Mouse (Mus musculus) cerebellum, adult (tissue): ENCODE measurements at regions not wholly inside any gene's neighbourhood (a gene's known extent, or its start where the extent isn't known, plus 50 kb on each side); places are given as distances from the start of the nearest gene placed in this dataset.

Source experiments
- ATAC-seq: cut with Nextera tagmentation; 2 replicates; pipeline ENCODE4 v1.9.2; 2017; ENCODE audit warnings: mild to moderate bottlenecking, moderate library complexity, mixed read lengths; ENCODE audit not compliant: insufficient number of reproducible peaks, low FRiP score, low TSS enrichment

DNA sequence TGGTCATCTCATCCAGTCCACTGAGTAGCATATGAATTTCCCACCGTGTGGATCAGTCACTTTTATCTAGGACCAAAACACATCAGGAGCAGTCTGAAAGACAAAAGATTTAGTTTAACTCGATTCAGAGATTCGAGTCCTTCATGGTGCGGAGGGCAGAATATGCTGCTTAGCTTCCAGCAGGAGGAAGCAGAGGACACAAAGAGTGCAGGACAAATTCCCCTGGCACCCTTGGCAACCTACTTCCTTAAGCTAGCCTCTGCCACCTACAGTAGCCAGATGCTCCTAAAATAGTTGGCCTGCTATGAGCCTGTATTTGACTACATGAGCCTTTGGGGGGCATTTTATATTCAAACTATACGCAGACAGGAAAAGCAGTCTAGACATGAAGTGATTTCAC is 181.1 kb upstream of the Cxcl12 start:
- no peak for ATAC-seq

DNA sequence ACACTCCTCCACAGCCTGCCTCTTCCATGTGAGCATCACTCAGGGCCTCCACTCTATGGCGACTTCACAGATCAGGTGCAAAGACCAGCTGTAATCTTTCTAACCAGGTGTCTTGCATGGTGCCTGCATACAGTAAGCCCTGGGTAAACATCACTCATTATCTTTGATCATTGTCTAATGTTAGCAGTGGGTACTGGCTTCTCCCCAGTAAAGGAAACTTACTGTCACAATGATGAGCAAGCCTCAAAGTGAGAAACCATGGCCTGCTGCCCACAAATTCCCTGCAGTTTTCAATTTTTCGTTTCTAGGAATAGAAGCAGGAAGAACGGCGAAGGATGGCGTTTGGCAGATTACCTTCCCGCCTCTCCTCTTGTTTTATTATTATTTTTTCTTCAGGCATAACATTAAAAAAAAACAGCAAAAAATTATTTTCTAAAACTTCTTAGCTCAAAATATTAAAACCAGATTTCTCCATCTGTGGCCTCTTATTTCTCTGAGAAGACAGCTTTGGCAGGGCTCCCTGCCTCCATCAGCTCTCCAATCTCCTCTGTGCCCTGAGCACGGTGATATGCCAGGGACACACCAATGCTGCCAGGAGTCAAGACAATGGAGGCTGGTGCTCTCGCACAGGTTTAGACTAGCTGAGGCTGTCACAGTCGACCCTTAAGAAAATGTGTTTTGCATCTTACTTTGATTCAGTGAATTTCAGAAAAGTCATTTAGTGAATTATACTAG is 169.2 kb upstream of the Cxcl12 start:
- peak; percentile 87 for ATAC-seq

DNA sequence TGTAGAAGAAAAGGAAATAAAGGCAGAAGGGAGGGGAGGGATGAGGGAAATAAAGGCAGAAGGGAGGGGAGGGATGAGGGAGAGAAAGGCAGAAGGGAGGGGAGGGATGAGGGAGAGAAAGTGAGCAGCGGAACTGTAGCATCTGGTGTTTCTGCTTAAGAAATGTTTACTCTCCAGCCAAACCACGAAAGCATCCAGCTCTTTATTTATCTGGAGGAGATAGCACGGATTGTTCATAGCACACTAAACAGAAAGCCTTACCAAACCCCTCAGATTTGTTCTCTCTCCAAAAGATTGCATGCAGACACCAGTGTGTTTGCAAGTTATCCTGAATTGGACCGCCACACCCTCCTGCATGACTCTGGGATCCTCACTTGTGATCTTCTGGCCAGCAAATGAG is 168.4 kb upstream of the Cxcl12 start:
- 0 out of 2 replicates have a peak, but pooled peaks have one; percentile 7 for ATAC-seq

DNA sequence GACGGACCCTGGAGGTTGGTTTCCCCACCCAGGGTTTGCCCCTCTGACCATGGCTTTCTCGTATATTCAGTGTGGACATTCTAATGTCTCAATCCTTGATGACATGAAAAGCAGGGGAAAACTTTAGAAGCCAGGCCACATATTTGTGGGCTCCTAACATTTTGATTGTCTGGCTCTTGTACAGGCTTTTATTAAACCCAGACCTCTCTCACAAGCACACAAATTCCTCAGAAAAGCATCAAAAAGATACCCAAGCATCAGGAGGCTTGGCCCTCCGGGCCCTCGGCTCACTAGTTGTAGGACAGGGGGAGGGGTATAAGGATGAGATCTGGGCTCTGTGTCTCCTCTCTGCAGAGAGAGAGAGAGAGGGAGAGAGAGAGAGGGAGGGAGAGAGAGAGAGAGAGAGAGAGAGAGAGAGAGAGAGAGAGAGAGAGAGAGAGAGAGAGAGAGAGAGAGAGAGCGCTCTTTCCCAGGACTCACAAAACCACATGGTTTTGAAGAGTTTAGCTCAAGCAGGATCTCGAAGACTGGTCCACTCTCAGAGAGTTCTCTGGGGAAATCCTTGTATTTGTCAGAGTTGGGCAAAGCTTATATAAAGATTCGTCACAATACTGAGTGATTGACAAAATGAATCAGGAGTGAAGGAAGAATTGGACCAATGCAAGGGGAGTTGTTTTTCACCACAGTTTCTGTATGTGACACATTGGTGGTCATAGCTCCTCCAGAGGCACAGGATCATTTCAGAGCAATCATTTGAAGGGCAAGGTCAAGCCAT is 167.2 kb upstream of the Cxcl12 start:
- no peak for ATAC-seq

DNA sequence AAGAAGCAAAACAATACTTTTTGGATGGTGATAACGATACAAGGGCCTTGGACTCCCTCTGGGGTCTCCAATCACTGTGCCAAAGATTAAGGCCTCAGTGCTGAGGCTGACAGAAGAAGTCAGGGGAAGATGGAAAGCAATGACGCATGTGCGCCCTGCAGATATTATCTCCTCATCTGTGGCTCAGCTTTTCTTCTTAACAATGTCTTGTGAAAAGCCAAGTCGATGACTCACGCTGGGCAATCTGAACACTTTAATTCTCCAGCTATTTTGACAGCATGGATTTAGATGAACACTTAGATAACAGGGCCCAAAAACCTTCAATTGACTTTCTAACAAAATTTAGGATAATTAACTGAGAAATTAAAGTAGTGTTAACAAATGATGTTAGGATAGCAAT is 155.7 kb upstream of the Cxcl12 start:
- no peak for ATAC-seq

DNA sequence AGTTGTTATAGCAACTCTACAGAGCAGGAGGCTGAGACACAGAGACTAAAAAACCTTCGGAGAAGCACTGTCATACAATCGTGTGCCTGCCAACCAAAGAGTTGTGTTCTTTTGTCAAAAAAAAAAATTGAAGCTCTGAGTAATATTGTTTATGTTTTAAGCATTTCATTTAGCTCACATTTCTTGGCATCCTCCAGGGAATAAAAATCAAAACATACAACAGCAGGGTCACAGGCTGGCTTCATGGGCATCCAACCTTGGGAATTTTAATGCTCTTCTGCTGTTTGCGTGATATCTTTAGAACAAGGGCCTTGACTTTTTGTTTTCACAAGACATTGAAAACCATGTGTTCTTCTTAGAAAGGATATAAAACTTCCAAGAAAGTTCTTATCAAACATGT is 152.9 kb upstream of the Cxcl12 start:
- no peak for ATAC-seq

DNA sequence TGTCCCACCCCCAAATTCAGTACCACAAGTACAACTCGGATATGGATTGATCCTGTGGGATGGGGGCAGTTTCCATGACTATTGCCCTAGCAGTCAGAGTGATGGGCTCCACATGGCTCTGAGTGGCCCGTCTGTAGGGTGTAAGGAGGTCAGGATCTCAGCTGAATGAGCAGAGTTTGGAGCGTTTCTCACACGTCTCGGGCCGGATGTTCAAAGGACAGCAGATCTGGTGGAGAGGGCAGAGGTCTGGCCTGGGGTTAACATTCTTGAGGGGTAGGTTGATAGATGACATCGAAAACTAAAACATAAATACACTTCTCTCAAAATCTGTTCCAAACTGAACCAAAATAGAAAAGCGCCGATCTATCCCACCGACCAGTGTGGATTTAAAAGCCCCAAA is 146.5 kb upstream of the Cxcl12 start:
- ATAC-seq = no peak

DNA sequence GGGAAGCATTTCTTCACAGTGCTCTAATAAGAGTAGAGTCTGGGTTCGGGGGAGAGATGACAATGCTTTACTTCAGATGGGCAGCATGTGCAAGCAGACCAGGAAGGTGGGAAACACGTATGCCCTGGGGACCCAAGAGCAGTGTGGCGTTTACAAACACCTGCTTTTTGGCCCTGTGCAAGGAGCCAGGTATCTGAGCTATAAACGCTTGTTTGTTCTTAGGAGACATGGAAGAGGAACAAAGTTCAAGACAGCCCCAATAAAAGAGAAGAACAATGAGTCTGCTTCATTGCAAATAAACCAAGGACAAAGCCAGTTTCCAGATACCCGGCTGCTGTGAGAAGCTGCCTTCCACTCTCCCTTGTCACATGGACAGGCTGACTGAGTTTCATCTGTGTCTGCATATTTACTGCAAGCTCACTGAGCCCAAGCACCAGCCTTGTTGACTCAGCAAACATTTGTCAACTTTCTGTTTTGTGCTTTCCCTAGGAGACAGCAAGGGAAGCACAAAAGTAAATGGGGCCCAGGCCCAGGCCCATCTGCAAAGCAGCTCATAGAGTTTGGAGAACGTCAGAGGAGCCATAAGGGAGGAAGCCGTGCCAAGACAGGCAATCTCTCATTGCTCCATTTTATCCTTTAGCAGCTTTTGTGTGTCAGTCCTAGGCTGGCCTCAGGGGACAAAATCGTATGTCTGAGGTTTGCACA is 136.1 kb upstream of the Cxcl12 start:
- no peak for ATAC-seq

DNA sequence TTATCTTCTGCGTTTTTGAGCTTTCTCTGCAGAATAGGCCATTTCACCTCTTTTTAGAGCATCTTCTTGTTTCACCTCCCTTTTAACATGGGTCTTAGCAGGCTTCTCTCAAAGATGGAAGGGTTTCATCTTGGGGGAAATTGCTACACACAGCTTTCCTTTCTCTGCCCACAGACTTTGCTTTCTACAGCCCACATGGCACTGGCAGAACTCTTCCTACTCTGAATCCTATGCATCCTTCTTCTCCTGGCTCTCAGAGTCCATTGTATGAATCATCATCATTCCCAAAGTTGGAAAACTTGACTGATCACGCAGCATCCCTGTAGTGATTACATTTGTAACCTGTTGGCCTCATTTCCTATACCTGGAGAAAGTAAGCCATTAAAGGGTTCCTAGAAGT is 124.6 kb upstream of the Cxcl12 start:
- ATAC-seq = no peak

DNA sequence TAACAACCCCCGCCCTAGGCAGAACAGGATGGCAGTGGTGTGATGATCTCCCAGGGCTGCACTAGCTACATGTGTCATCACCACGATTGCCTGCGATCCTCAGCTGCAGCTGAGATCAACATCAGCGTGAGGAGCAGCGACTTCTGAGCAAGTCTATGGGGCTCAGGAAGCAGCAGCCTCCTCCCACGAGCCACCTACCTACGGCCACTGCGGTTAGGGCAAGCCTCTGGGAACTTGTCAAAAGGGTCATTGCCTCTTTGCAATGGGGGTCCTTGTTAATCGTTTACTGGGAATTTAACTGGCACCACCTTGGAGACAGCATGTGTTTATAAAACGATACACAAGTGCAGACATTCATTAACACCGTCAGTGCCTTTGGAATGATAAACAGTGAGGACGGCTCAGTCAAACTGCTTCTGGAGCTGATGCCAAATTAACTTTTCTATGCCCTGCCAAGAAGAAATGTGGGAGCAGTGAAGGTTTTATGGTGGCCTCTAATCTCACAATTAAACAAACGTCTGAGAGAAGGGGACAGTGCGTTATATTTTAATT is 118.8 kb upstream of the Cxcl12 start:
- no peak for ATAC-seq

DNA sequence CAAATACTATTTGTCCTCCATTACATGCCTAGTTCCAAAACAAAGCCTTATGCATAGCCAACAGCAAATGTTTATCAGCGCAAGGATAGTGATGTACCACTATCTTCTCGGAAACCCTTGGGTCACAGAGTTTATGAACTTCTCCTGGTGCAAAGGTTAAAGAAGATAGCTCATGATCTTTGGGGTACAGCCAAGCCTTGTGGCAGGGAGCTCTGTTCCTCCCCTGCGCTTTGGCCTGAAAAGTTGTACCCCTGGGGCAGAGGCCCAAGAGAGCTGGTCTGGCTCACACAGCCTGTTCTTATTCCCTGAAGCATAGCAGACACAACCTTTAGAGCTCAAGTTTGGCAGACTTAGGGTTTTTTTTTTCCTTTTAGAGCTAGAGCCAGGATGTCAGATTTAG is 107.6 kb upstream of the Cxcl12 start:
- no peak for ATAC-seq

DNA sequence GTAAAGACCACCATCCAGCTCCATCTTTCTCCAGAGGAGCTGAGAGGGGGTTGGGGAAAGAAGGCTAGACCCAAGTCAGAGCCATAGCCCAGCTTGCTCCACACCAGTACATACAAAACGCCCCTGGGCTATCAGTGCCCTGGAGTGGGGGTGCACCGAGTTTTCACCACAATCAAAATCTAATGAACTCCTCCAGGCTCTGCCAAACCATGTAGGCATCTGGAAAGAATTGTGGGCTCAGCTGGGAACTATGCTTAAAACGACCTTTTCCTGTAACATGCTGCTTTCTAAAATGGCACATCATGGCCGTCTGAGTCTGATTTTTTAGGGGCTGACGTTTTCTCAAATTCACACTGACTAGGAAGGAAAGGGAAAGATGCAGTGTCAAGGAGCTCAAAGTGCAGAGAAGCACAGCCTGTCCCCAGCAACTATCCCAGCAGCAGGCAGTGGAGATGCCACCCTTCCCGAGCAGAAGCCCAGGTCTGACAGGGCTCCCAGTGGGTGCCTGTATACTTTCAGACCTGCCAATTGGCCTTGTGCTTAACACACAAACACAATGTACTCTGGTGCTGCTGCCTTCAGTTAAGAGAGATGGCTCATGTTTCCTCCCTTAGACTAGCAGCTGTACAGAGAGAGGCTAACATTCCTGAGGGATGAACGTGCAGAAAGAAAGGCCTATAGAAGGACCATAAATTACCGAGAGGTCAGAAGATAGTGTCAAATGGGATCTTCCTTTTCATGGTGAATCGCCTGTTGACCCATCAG is 100.6 kb upstream of the Cxcl12 start:
- ATAC-seq = no peak

DNA sequence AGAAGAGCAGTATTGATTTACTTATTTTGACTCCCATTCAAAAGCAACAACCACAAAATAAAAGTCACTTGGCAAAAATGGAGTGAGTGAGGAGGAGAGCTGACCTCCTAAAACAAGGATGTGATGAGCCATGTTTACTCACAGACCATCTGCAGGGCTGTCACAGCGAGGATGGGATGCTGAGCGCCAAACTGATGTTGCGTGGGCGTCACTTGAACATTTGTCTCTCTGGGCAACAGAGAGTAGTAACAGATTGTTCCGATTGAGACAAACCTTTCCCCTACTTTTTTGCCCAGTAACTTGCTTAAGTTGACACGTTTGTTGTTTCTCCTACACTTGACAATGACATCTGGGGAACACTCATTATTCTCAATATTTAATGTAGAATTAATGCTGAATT is 97.0 kb upstream of the Cxcl12 start:
- no peak for ATAC-seq

DNA sequence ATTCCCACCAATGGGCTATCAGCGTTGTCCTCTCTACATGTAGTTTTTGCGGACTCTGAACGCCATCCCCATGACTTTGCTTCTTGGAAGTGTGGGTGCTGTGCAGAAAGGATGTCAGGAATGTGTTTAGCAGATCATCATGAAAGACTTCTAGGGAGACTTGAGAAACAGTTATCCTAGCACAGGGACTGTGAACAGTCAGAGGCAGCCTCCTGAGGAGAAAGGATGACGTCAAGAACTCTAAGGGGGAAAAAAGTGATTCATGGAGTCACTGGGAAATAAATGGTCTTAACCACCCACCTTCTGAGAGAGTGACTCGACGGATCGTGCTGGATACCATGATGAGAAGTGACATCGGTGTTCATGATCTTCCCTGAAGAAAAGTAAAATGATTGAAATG is 96.5 kb upstream of the Cxcl12 start:
- no peak for ATAC-seq

DNA sequence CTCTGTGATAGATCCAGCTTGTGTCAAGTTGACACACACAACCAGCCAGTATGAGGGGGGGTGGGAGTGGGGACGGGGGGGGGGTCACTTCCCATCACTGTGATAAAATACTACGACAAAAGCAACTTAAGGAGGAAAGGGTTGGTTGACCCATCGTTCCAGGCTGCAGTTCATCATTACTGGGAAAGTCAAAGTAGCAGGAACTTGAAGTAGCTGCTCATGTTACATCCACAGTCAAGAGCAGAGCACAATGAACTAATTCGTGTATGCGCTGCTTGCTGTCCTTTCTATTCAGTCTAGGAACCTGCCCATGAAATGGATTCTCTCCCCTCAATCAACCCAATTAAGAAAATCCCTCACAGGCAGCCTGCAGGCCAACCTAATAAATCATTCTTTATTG is 88.8 kb upstream of the Cxcl12 start:
- no peak for ATAC-seq

DNA sequence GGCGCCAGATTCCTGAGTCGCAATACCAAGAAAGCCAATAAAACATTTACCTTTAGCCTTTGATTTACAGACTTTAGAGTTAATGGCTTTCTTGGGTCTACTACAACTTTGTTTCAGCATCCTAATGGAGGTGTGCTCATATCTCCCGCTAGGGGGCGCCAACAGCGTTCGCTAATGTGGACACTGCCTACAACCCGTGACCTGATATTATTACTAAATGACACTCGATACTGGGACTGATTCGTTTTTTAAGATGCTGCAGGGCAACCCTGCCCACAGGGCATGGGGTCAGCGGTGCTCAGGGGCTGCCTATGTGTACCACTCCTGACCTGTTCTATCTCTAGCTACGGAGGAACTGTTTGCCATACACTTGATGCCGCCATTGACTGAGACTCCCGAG is 87.4 kb upstream of the Cxcl12 start:
- no peak for ATAC-seq

DNA sequence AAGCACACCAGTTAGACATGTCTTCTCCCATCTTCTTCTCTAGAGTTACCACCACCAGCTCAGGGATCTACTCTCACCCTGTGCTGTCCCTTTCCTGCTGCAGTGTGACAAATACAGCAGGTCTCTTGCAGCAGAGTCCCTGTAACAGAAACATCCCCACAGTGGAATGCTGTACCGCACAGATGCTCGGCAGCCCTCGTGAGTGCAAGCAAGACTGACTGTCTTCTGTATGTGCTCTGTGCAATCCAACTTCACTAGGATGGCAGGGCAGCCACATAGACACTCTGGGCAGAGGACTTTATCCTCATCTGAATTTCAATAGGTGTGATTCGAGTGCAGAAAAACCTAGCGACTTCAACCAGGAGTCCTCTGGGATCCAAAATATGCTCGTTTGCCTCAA is 84.1 kb upstream of the Cxcl12 start:
- no peak for ATAC-seq

DNA sequence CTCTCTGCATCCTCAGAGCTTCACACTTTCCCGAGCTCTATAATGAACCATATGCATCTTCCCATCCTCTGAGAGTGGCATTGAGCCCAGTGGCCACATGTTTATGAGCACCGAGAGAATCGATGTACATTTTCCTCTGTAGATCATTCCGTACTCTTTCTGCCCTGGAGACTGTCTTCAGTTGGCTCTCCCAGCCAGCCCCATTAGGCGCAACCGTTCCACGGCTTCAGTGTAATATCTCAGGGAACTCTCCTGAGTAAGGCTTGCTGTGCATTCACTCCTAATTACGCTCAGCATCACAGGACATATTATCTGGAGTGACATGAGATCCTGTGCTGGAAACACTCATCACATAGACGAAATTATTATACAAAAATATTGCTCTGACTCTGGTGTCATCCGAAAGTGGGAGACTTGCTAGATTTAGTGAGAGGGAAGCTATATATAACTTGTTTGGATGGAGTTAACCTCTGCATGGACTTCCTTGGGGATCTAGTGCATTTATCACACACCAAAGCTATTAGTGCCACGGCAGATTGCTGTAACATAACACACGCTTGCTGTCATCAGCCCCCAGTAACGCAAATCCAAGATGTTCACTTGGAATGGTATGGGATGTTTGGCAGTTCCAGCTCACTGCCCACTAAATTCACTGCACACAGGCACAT is 83.4 kb upstream of the Cxcl12 start:
- no peak for ATAC-seq

DNA sequence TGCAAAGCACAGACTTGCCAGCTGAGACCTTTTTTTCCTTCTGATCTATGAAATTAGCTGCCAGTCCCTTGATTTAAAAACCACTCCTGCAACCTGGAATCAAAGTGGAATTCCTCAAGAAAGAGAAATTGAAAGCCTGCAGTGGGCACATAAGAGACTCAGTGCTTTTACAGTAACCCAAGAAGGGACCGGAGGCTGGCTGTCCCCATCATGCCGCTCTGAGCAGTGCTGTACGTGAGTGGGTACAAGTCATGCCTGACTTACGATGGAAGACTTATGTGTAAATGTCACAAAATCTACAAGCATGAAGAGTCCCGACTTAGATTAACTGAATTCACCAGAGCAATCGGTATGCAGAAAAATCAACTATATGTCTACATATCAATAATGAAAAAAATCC is 73.6 kb upstream of the Cxcl12 start:
- no peak for ATAC-seq

DNA sequence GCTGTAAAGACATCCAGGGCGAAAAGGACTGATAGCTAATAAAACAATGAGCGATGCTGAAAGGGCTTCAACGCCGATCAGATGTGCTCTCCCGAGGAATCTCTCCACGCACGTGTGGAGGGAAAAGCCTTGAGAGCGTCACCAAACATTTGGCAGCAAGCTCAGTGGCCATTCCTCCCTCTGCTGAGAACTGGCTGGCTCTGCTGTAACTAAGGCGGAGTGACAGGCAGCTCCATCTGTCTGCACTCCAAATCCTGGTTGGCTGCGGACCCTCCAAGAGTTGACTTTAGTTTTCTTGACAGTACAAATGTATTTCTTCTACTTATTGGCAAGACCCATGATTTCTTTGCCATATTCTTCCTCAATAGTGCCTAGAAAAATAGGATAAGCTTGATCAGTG is 68.5 kb upstream of the Cxcl12 start:
- ATAC-seq = no peak
